Mouse (Mus musculus) midbrain, embryonic 11.5 days (tissue): ENCODE data around the gene Tpbgl. TPM values are rescaled to one million over a fixed set of nuclear protein-coding genes. Genes with fewer than 3 reads are reported as not detected.

ENCODE experiments used
- ATAC-seq: fragments of 200-750 bp; cut with Nextera tagmentation; 2 replicates; pipeline ENCODE4 v1.8.0; 2017; ENCODE audit warnings: moderate TSS enrichment, moderate library complexity; ENCODE audit not compliant: low FRiP score
- DNase-seq: peaks from one replicate; pipeline ENCODE4 v3.0.0; 2015; ENCODE audit warnings: low spot score; ENCODE audit errors: missing footprints
- H3K27ac ChIP-seq: fragments of 300-500 bp; sonication (generic); 2 replicates; pipeline ENCODE4 v1.5.1; 2014; ENCODE audit warnings: low read depth, low read length
- H3K27me3 ChIP-seq: fragments of 300-500 bp; sonication (generic); 2 replicates; pipeline ENCODE4 v1.6.1; 2014; ENCODE audit warnings: mild to moderate bottlenecking, low read length, moderate library complexity, mixed read lengths; ENCODE audit not compliant: control insufficient read depth, insufficient read depth
- H3K36me3 ChIP-seq: fragments of 300-500 bp; sonication (generic); 2 replicates; pipeline ENCODE4 v1.6.1; 2014; ENCODE audit warnings: mild to moderate bottlenecking, low read length, moderate library complexity, mixed read lengths; ENCODE audit not compliant: control insufficient read depth, insufficient read depth
- H3K4me1 ChIP-seq: fragments of 300-500 bp; sonication (generic); 2 replicates; pipeline ENCODE4 v1.6.1; 2014; ENCODE audit warnings: low read length; ENCODE audit not compliant: control insufficient read depth, insufficient read depth
- H3K4me2 ChIP-seq: fragments of 300-500 bp; sonication (generic); 2 replicates; pipeline ENCODE4 v1.6.1; 2014; ENCODE audit warnings: mild to moderate bottlenecking, moderate library complexity
- H3K4me3 ChIP-seq: fragments of 300-500 bp; sonication (generic); 2 replicates; pipeline ENCODE4 v1.5.1; 2014; ENCODE audit warnings: low read depth, low read length
- H3K9ac ChIP-seq: fragments of 300-500 bp; sonication (generic); 2 replicates; pipeline ENCODE4 v1.6.1; 2014; ENCODE audit warnings: low read length
- H3K9me3 ChIP-seq: fragments of 300-500 bp; sonication (generic); 2 replicates; pipeline ENCODE4 v1.6.1; 2016; ENCODE audit warnings: low read length; ENCODE audit not compliant: control insufficient read depth
- WGBS: fragments of 180-500 bp; shearing (Covaris S2); extraction: QIAGEN DNeasy Blood & Tissue Kit; methylation state at CpG from one replicate; pipeline ENCODE4 v1.1.7; 2014; 5-methylcytosine and 5-hydroxymethylcytosine counted together
- polyA plus RNA-seq: library from polyadenylated mRNA; unstranded; fragments of >200 nt; fragmentation: Nextera tagmentation; extraction: Ambion mirVana; gene quantifications from 2 replicates; pipeline ENCODE4 v1.2.1, GENCODE M21; 2014

Tpbgl gene
- polyA plus RNA-seq: 0.34 and 0.92 TPM in 2 replicates

DNA sequence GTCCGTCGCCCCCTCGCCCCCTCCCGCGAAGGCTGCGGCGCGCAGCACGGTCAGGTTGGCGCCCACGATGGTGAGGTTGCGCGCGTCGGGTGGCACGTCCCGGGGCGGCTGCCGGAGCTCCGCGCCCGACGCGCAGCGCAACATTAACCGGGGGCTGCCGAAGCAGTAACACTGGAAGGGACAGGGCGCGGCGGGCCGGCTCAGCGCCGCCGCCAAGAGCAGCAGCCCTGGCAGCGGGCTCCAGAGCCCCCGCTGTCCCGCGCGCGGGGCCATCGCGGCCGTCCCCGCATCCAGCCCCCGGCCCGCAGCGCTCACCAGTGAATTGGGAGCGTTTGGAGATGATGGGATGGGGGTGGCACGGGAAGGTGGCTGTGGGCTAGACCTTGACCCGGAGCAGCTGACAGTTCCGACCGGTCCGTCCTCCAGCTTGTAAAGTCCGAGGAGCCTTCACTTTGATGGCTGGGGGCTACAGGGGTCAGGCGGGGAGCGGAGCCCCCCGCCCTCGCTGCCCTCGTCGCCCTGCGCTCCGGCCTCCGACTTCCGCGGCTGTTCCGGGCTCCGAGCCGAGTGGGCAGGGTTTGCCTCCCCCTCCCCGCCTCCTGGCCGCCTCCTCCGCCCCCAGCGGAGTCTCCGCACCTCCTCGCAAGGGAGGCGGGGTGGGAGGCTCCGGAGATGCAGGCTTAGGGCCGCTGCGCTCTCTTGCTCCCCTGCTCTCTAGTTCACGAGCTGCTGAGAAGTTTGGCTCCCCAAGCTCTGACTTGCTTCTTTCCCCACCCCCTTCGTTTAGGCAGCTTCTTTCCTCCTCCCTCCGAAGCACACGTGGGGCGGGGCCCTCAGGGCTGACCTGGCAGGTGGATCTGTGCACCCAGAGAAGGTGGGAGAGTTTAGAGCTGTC is at the start of gene Tpbgl:
TSS of gene Tpbgl (minus strand) at position 728 of the 895 bp plus-strand sequence.
- H3K27me3 ChIP-seq: peaks cover 55% of the 10 kb centered on the region
- no peaks in the 10 kb centered on the region for H3K9me3 ChIP-seq
- peak; percentile 92 for DNase-seq
- WGBS: under 1% methylated on average over 80 of the region's 83 CpGs
- peak within 1 kb of the TSS; percentile 57 for H3K4me2 ChIP-seq
- no peak within 1 kb of the TSS for H3K27ac ChIP-seq
- peak within 1 kb of the TSS; percentile 14 for H3K9ac ChIP-seq
- H3K4me1 ChIP-seq: peaks cover 12% of the 10 kb centered on the region
- H3K36me3 ChIP-seq: no peaks in the 10 kb centered on the region
- H3K4me3 ChIP-seq: peak within 1 kb of the TSS; percentile 44
- peak; percentile 41 for ATAC-seq

DNA sequence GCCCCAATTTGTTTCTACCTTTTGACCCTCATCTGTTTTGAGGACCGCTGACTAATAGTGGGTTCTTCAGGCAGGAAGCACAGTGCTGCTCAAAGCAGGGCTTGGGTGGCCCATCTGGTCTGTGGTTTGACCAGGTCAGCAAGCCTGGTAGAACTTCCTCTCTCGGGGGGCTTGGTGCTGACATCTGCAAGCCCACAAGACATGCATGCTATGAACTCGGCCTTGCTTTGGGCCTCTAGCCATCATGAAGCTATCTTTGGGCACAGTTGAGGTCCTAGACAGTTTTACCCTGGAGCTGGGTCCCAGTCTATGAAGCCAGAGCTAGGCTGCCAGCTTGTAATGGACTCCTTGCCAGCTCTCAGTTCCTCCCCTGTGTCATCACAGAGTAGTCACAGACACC is 48.0 kb upstream of the Tpbgl start:
- H3K9me3 ChIP-seq: no peaks in the 10 kb centered on the region
- H3K4me3 ChIP-seq: no peak overlapping the region
- no peak for ATAC-seq
- H3K4me1 ChIP-seq: no peaks in the 10 kb centered on the region
- 77% methylated on average over 3 of the region's 3 CpGs for WGBS
- no peak overlapping the region for H3K4me2 ChIP-seq
- no peak overlapping the region for H3K9ac ChIP-seq
- H3K36me3 ChIP-seq: no peaks in the 10 kb centered on the region
- H3K27ac ChIP-seq: no peak overlapping the region
- no peaks in the 10 kb centered on the region for H3K27me3 ChIP-seq
- DNase-seq: no peak

DNA sequence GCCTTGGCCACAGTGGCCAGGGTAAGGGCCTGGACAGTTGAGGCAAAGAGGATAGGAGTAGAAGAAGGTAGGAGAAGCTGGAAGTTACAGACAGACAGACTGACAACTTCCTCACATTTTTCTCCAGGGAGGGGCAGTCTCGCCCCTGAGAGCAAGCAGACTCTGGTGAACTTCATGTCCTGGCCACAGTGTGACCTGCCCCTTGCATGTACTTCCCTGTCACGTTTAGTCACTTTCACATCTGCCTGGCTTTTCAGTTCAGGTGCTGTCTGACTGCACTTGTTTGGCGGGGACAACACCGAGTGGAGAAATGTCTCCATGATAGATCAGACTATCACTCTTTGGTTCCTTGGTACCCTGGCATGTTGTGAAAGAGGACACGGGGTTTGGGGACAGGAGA is 47.3 kb upstream of the Tpbgl start:
- no peak for DNase-seq
- no peak overlapping the region for H3K4me3 ChIP-seq
- WGBS: 86% methylated on average over 5 of the region's 5 CpGs
- H3K9ac ChIP-seq: no peak overlapping the region
- no peak for ATAC-seq
- H3K36me3 ChIP-seq: no peaks in the 10 kb centered on the region
- no peaks in the 10 kb centered on the region for H3K4me1 ChIP-seq
- H3K4me2 ChIP-seq: no peak overlapping the region
- H3K9me3 ChIP-seq: no peaks in the 10 kb centered on the region
- no peaks in the 10 kb centered on the region for H3K27me3 ChIP-seq
- H3K27ac ChIP-seq: no peak overlapping the region

DNA sequence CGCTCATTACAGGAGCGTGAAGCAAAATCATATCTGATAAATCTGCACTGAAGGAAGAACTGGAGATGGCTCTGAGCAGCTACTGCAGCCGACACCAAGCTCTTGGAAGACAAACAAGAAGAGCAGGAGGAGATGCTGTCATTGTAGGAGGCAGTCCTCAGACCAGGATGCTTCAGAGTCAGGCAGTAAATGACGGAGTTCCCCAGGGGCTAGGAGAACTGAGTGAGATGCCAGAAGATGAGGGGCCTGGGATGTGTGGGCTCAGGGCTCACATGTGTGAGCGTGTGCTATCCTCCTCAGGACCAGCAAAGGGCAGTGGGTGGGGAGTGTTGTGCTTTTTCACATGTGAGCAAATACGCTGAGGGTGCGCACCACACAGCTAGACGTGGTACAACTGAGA is 46.3 kb upstream of the Tpbgl start:
- Histone ChIP-seq H3K4me2 (no peak overlapping the region), H3K27me3 (no peaks in the 10 kb centered on the region; the same call in 1 of the 2 replicates), H3K4me1 (peaks cover 2% of the 10 kb centered on the region; the same call in 1 of the 2 replicates), H3K9me3 (no peaks in the 10 kb centered on the region), H3K36me3 (no peaks in the 10 kb centered on the region), H3K9ac (no peak overlapping the region), H3K27ac (no peak overlapping the region), H3K4me3 (no peak overlapping the region)
- ATAC-seq (no peak), DNase-seq (no peak)
- 83% methylated on average over 8 of the region's 8 CpGs for WGBS

DNA sequence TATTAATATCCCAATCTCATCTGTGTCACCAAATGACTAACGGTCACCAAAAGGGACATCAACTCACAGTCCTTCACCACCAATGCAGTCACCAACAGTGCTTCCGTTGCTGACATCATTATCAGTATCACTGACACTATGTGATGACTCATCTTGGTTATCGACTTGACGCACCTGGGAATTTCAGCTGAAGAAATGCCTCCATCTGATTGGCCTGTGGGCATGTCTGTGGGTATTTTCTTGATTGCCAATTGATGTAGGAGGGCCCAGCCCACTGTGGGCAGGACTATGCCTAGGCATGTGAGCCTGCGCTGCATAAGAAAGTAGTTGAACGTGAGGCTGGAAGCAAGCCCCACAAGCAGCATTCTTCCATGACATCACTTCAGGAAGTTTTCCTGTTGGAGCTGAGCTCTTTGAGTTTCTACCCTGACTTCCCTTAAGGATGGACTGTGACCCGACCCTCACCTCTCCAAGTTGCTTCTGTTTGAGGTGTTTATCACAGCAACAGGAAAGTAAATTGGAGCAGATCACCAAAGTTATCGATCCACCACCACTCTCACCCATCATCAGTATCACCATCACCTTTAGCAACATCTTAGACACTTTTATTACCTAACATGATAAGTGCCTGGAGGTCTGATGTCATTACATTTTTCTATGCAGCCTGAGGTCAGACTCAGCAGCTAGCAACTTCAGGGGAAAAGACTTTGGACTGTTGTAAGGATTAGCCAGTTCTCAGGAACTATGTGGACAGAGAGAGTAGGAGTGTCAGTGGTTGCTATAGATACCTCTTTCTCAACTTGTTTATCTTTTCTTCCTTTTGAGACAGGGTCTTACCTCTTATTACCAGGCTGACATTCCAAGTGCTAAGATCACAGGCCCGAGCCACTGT is 44.9 kb upstream of the Tpbgl start:
- Histone ChIP-seq H3K9ac (no peak overlapping the region), H3K4me2 (no peak overlapping the region), H3K36me3 (no peaks in the 10 kb centered on the region), H3K27ac (no peak overlapping the region), H3K4me3 (no peak overlapping the region), H3K9me3 (no peaks in the 10 kb centered on the region), H3K4me1 (peaks cover 2% of the 10 kb centered on the region; the same call in 1 of the 2 replicates), H3K27me3 (no peaks in the 10 kb centered on the region; the same call in 1 of the 2 replicates)
- DNase-seq: no peak
- ATAC-seq: no peak
- 83% methylated on average over 9 of the region's 9 CpGs for WGBS

DNA sequence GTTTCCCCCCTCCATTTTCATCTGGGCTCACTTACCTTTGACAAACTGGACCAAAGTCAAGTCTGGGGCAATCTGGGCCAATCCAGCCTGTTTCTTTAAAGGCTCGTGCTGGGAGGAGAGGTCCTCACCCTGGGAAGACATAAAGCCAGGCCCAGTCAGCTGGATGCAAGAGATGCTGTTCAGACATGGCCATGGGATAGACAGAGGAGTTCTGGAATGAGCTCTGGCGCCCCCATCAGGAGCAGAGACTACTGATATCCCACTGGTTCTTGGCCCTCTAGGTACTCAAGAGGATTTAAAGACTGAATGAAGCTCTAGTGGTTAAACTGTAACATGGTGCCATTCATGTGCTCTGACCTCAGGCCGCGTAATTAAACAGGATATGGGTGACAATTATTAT is 44.0 kb upstream of the Tpbgl start:
- Histone ChIP-seq H3K9ac (no peak overlapping the region), H3K4me3 (no peak overlapping the region), H3K4me1 (peaks cover 2% of the 10 kb centered on the region; the same call in 1 of the 2 replicates), H3K36me3 (no peaks in the 10 kb centered on the region), H3K9me3 (no peaks in the 10 kb centered on the region), H3K27me3 (no peaks in the 10 kb centered on the region; the same call in 1 of the 2 replicates), H3K27ac (no peak overlapping the region), H3K4me2 (no peak overlapping the region)
- 79% methylated on average over 4 of the region's 4 CpGs for WGBS
- DNase-seq: no peak
- ATAC-seq: no peak

DNA sequence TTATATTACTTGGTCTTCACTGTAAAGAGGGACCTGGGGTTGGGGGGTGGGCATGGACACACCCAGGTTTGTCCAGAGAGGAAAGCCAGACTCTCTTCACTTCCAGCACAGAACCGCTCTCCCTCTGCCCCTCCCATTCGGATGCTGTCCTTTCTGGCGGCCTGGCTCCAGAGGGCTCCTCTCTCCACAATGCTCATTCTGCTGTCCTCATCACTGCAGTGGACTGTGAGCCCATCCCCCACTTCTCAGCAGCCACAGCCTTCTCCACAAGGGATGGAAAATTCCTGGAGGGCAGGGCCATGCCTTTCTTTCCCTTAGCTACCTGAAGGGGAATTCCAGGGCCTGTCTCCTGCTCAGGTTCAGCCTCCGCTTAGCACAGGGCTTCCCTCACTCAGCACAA is 41.9 kb upstream of the Tpbgl start:
- Histone ChIP-seq H3K27ac (no peak overlapping the region), H3K4me3 (no peak overlapping the region), H3K4me2 (no peak overlapping the region), H3K27me3 (no peaks in the 10 kb centered on the region; the same call in 1 of the 2 replicates), H3K4me1 (peaks cover 7% of the 10 kb centered on the region), H3K36me3 (no peaks in the 10 kb centered on the region), H3K9me3 (no peaks in the 10 kb centered on the region), H3K9ac (no peak overlapping the region)
- WGBS: 28% methylated on average over 4 of the region's 4 CpGs
- peak; percentile 62 for ATAC-seq
- no peak for DNase-seq

DNA sequence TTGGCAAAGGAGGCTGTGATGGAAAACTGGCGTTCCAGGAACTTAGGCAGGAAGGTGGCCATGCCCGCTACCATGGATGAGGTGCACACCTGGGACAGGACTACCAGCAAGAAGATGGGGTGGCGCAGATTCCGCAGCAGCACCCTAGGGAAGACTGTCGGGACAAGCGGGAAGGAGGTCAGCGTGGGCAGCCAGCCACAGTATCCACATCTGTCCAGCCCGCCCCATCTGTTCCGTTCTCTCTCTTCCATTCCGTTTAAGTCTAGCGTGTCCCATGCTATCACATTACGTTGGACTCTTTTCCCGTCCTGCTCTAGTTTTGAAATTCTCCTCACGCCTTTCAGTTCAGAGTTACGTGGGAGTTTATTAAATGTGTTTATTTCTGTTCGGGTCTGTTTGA is 40.2 kb upstream of the Tpbgl start:
- H3K27me3 ChIP-seq: no peaks in the 10 kb centered on the region; the same call in 1 of the 2 replicates
- H3K4me2 ChIP-seq: no peak overlapping the region
- DNase-seq: no peak
- no peaks in the 10 kb centered on the region for H3K9me3 ChIP-seq
- H3K36me3 ChIP-seq: no peaks in the 10 kb centered on the region
- H3K4me3 ChIP-seq: no peak overlapping the region
- no peak overlapping the region for H3K9ac ChIP-seq
- H3K27ac ChIP-seq: no peak overlapping the region
- H3K4me1 ChIP-seq: peaks cover 7% of the 10 kb centered on the region
- 91% methylated on average over 16 of the region's 16 CpGs for WGBS
- ATAC-seq: no peak
